Mouse (Mus musculus) liver, embryonic 13.5 days (tissue): ENCODE measurements around the gene Fam184b. TPM values are rescaled to one million over a fixed set of nuclear protein-coding genes. Genes with fewer than 3 reads are reported as not detected.

Experiments
- ATAC-seq: fragments of 200-750 bp; cut with Nextera tagmentation; 2 replicates; pipeline ENCODE4 v1.8.0; 2017; ENCODE audit warnings: low read depth, mild to moderate bottlenecking, moderate number of reproducible peaks, moderate library complexity
- DNase-seq: peaks from one replicate; pipeline ENCODE4 v3.0.0; 2022
- H3K27ac ChIP-seq: fragments of 300-500 bp; sonication (generic); 2 replicates; pipeline ENCODE4 v1.5.1; 2015; ENCODE audit warnings: moderate library complexity, mild to moderate bottlenecking, inconsistent platforms
- H3K27me3 ChIP-seq: fragments of 300-500 bp; sonication (generic); 2 replicates; pipeline ENCODE4 v1.6.1; 2015; ENCODE audit warnings: mild to moderate bottlenecking, inconsistent platforms
- H3K36me3 ChIP-seq: fragments of 300-500 bp; sonication (generic); 2 replicates; pipeline ENCODE4 v1.6.1; 2015; ENCODE audit warnings: mild to moderate bottlenecking, inconsistent platforms
- H3K4me1 ChIP-seq: fragments of 300-500 bp; sonication (generic); replicated peaks from 2 replicates; pipeline ENCODE4 v1.6.1; 2015; ENCODE audit warnings: inconsistent platforms
- H3K4me2 ChIP-seq: fragments of 300-500 bp; sonication (generic); 2 replicates; pipeline ENCODE4 v1.6.1; 2015; ENCODE audit warnings: inconsistent platforms, mild to moderate bottlenecking, moderate library complexity
- H3K4me3 ChIP-seq: fragments of 300-500 bp; sonication (generic); replicated peaks from 2 replicates; pipeline ENCODE4 v1.5.1; 2015; ENCODE audit warnings: mild to moderate bottlenecking, inconsistent platforms
- H3K9ac ChIP-seq: fragments of 300-500 bp; sonication (generic); 2 replicates; pipeline ENCODE4 v1.6.1; 2015; ENCODE audit warnings: mild to moderate bottlenecking, inconsistent platforms
- H3K9me3 ChIP-seq: fragments of 300-500 bp; sonication (generic); replicated peaks from 2 replicates; pipeline ENCODE4 v1.6.1; 2016; ENCODE audit warnings: inconsistent platforms
- WGBS: fragments of 180-500 bp; shearing (Covaris S2); methylation state at CpG from one replicate; pipeline ENCODE4 v1.1.7; 2015; ENCODE audit not compliant: insufficient replicate concordance; 5-methylcytosine and 5-hydroxymethylcytosine counted together
- polyA plus RNA-seq: library from polyadenylated mRNA; unstranded; fragments of >200 nt; fragmentation: Nextera tagmentation; extraction: Ambion mirVana; gene quantifications from 2 replicates; pipeline ENCODE4 v1.2.1, GENCODE M21; 2015

The Fam184b gene
- 0.07 and 0.10 TPM in 2 replicates for polyA plus RNA-seq

DNA sequence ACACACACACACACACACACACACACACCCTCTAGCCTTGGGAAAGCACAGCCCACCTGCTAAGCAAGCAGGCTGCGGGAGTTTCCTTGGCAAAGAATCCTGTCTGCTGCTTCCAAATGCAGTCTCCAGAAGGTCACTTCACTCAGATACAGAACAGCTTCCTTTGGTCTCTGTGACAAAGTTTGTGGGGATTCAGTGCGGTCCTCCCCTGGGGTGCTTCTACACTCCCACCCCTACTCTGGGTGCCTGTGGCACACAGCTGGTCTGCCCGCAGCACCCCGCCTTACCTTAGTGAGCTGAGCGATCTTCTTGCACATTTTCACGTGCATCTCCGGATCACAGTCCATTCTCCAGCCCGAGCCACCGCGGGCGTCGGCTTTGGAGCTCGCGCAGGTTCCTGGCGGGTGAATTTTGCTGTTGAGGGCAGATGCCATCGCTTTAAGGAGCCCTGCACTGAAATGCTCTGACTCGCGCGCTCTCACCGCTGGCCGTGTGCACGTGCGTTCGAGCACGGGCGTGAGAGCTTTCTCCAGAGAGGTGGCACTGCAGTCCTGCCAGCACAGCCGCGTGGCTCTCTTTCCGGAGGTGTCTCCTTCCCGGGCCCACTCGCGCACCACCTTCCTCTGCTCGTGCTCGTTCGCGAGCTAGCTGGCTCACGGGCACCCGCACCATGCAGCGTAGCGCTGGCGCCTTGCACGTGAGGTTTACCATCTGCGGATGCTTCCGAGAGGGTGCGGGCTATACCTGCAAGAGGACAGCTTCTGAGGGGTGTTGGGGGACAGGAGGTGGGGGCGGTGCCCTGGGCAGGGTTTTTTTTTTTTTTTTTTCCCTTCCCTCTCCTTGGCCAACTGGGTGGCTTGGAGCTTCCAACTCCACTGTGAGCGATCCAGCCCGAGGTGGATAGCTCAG, at the start of gene Fam184b:
Gene Fam184b (minus strand): TSS at position 809 of the 909 bp plus-strand sequence.
- Histone ChIP-seq H3K9ac (peak within 1 kb of the TSS; percentile 9; the same call in 1 of the 2 replicates), H3K4me1 (0 out of 2 replicates have a peak, but pooled peaks cover 3% of the 10 kb centered on the region), H3K4me2 (peak within 1 kb of the TSS; percentile 69), H3K27ac (no peak within 1 kb of the TSS), H3K27me3 (peaks cover 27% of the 10 kb centered on the region), H3K9me3 (no peaks in the 10 kb centered on the region), H3K4me3 (peak within 1 kb of the TSS; percentile 54), H3K36me3 (no peaks in the 10 kb centered on the region)
- ATAC-seq = no peak
- 1% methylated on average over 48 of the region's 48 CpGs for WGBS
- DNase-seq = no peak

- Histone ChIP-seq H3K36me3 (peaks cover 49% of the 10 kb centered on the region), H3K9me3 (no peaks in the 10 kb centered on the region), H3K4me3 (no peak overlapping the region), H3K4me1 (no peaks in the 10 kb centered on the region), H3K9ac (no peak overlapping the region), H3K4me2 (no peak overlapping the region), H3K27ac (no peak overlapping the region), H3K27me3 (no peaks in the 10 kb centered on the region)
- DNase-seq = no peak
- 0 out of 2 replicates have a peak, but pooled peaks have one; percentile 31 for ATAC-seq
- WGBS = 60% methylated on average over 4 of the region's 4 CpGs
Measured at GRCm38 (mm10) chr5:45689152-45689551, 49.7 kb upstream of the Fam184b start.

GRCm38 (mm10) chr5:45686223-45686622, 46.8 kb upstream of the Fam184b start:
- Histone ChIP-seq H3K27me3 (no peaks in the 10 kb centered on the region), H3K27ac (no peak overlapping the region), H3K9ac (no peak overlapping the region), H3K4me3 (no peak overlapping the region), H3K4me2 (no peak overlapping the region), H3K9me3 (no peaks in the 10 kb centered on the region), H3K36me3 (peaks cover 57% of the 10 kb centered on the region), H3K4me1 (no peaks in the 10 kb centered on the region)
- ATAC-seq = no peak
- 93% methylated on average over 3 of the region's 3 CpGs for WGBS
- DNase-seq = no peak

GRCm38 (mm10) chr5:45685243-45685642, 45.8 kb upstream of the Fam184b start:
- H3K4me1 ChIP-seq = no peaks in the 10 kb centered on the region

DNA sequence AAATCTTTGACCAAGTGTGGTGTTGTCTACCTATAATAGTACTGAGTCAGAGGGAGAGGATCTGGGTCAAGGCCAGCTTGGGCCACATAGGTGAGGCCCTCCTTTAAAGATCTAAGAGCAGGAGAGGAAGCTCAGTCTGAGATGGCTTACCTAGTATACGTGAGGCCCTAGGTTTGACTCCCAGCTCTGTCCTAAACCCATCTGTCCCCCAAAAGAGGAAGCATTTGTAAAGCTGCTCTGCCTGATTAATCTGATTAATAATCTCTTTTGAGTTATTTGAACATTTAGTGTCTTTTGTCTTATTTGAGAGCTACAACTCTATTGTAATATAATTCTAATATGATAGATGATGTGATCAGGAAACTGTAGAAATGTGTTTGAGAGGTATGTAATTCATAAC, 44.0 kb upstream of the Fam184b start:
- Histone ChIP-seq H3K36me3 (peaks cover 52% of the 10 kb centered on the region), H3K4me2 (no peak overlapping the region), H3K4me3 (no peak overlapping the region), H3K27me3 (no peaks in the 10 kb centered on the region), H3K9ac (no peak overlapping the region), H3K9me3 (no peaks in the 10 kb centered on the region), H3K27ac (no peak overlapping the region), H3K4me1 (no peaks in the 10 kb centered on the region)
- no peak for DNase-seq
- 83% methylated on average over 1 of the region's 1 CpGs for WGBS
- no peak for ATAC-seq

More at GRCm38 (mm10) chr5:45685243-45685642, 45.8 kb upstream of the Fam184b start:
- H3K9ac ChIP-seq = no peak overlapping the region
- 81% methylated on average over 2 of the region's 2 CpGs for WGBS
- no peaks in the 10 kb centered on the region for H3K9me3 ChIP-seq
- no peak overlapping the region for H3K4me2 ChIP-seq
- no peak overlapping the region for H3K27ac ChIP-seq
- no peaks in the 10 kb centered on the region for H3K27me3 ChIP-seq
- no peak for ATAC-seq
- no peak for DNase-seq
- H3K4me3 ChIP-seq = no peak overlapping the region
- peaks cover 60% of the 10 kb centered on the region for H3K36me3 ChIP-seq

DNA sequence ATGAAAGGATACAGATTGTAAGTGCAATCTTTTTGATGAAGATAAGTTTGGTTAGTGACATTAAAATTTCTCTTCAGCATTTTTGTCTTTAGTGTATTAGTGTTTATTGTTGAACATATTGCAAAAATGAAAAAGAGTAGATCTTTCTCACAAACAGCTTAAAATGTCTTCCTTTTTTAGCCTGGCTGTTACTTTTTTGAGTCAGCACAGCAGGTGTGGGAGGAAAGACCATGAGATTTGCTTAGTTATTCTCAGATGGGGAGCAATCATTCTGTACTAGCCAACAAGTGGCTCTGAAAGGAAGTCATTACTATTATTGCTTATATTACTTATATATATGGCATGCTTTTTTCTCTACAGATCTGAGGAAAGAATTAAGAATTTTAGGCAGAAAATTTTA, 40.5 kb upstream of the Fam184b start:
- Histone ChIP-seq H3K9ac (no peak overlapping the region), H3K36me3 (peaks cover 60% of the 10 kb centered on the region), H3K4me3 (no peak overlapping the region), H3K27ac (no peak overlapping the region), H3K9me3 (no peaks in the 10 kb centered on the region), H3K27me3 (no peaks in the 10 kb centered on the region), H3K4me2 (no peak overlapping the region), H3K4me1 (no peaks in the 10 kb centered on the region)
- ATAC-seq = no peak
- DNase-seq = no peak

- Histone ChIP-seq H3K4me1 (0 out of 2 replicates have a peak, but pooled peaks cover 2% of the 10 kb centered on the region), H3K27ac (no peak overlapping the region), H3K36me3 (peaks cover 48% of the 10 kb centered on the region), H3K9ac (no peak overlapping the region), H3K4me3 (no peak overlapping the region), H3K4me2 (no peak overlapping the region), H3K27me3 (no peaks in the 10 kb centered on the region), H3K9me3 (no peaks in the 10 kb centered on the region)
- WGBS = 62% methylated on average over 4 of the region's 4 CpGs
- DNase-seq (no peak), ATAC-seq (no peak)
Measured at GRCm38 (mm10) chr5:45677639-45678038, 38.2 kb upstream of the Fam184b start.

- no peak overlapping the region for H3K27ac ChIP-seq
- H3K4me1 ChIP-seq = peaks cover 17% of the 10 kb centered on the region
- H3K9ac ChIP-seq = no peak overlapping the region
- no peaks in the 10 kb centered on the region for H3K9me3 ChIP-seq
- no peak overlapping the region for H3K4me3 ChIP-seq
- H3K27me3 ChIP-seq = no peaks in the 10 kb centered on the region
- no peak for DNase-seq
- no peak overlapping the region for H3K4me2 ChIP-seq
- WGBS = 86% methylated on average over 1 of the region's 1 CpGs
- ATAC-seq = no peak
- peaks cover 42% of the 10 kb centered on the region for H3K36me3 ChIP-seq
Measured at GRCm38 (mm10) chr5:45675032-45675431, 35.6 kb upstream of the Fam184b start.

- H3K4me1 ChIP-seq = peaks cover 21% of the 10 kb centered on the region
- ATAC-seq (no peak), DNase-seq (no peak)
- WGBS = 45% methylated on average over 5 of the region's 5 CpGs
- H3K4me2 ChIP-seq = peak overlapping the region; percentile 75
- H3K4me3 ChIP-seq = peak overlapping the region; percentile 73
- no peaks in the 10 kb centered on the region for H3K9me3 ChIP-seq
- no peaks in the 10 kb centered on the region for H3K27me3 ChIP-seq
- no peak overlapping the region for H3K27ac ChIP-seq
- H3K9ac ChIP-seq = peak overlapping the region; percentile 88
- peaks cover 22% of the 10 kb centered on the region for H3K36me3 ChIP-seq
Measured at GRCm38 (mm10) chr5:45670894-45671494, 31.6 kb upstream of the Fam184b start.

- ATAC-seq = no peak
- under 1% methylated on average over 13 of the region's 13 CpGs for WGBS
Measured at GRCm38 (mm10) chr5:45670280-45670670, 30.9 kb upstream of the Fam184b start.

GRCm38 (mm10) chr5:45669598-45670279, 30.3 kb upstream of the Fam184b start, which contains the start of gene Ncapg:
Gene Ncapg, plus strand, starts transcription at chr5:45669919.
- Histone ChIP-seq H3K36me3 (peaks cover 11% of the 10 kb centered on the region), H3K9me3 (no peaks in the 10 kb centered on the region), H3K27me3 (no peaks in the 10 kb centered on the region), H3K9ac (peak within 1 kb of the TSS; percentile 88), H3K27ac (peak within 1 kb of the TSS; percentile 90), H3K4me3 (peak within 1 kb of the TSS; percentile 73), H3K4me2 (peak within 1 kb of the TSS; percentile 89), H3K4me1 (peaks cover 21% of the 10 kb centered on the region)
- peak; percentile 99 for ATAC-seq
- peak; percentile 100 for DNase-seq
- WGBS = under 1% methylated on average over 66 of the region's 66 CpGs

More at GRCm38 (mm10) chr5:45670280-45670670, 30.9 kb upstream of the Fam184b start:
- Histone ChIP-seq H3K27ac (peak overlapping the region; percentile 90), H3K4me2 (peak overlapping the region; percentile 75), H3K9me3 (no peaks in the 10 kb centered on the region), H3K36me3 (peaks cover 16% of the 10 kb centered on the region), H3K27me3 (no peaks in the 10 kb centered on the region), H3K4me1 (peaks cover 21% of the 10 kb centered on the region), H3K4me3 (peak overlapping the region; percentile 73), H3K9ac (peak overlapping the region; percentile 88)
- no peak for DNase-seq
